Mouse (Mus musculus) forebrain, embryonic 12.5 days (tissue): ENCODE data around the gene Copz1. TPM values are rescaled to one million over a fixed set of nuclear protein-coding genes. Genes with fewer than 3 reads are reported as not detected.
A peak's percentile ranks its signal among the peaks of the same experiment; 100 is the strongest.
"Not testable (repeated sequence)": the region's sequence is repeated elsewhere in the genome, so short reads cannot be mapped to it uniquely, and the experiment has no call there.

ENCODE experiments used
- ATAC-seq: fragments of 200-750 bp; cut with Nextera tagmentation; 2 replicates; pipeline ENCODE4 v1.8.0; 2017; ENCODE audit warnings: moderate TSS enrichment; ENCODE audit not compliant: low FRiP score
- H3K27ac ChIP-seq: fragments of 300-500 bp; sonication (generic); 2 replicates; pipeline ENCODE4 v1.5.1; 2016; ENCODE audit warnings: mild to moderate bottlenecking
- H3K27me3 ChIP-seq: fragments of 300-500 bp; sonication (generic); 2 replicates; pipeline ENCODE4 v1.6.1; 2016; ENCODE audit warnings: mild to moderate bottlenecking
- H3K36me3 ChIP-seq: fragments of 300-500 bp; sonication (generic); replicated peaks from 2 replicates; pipeline ENCODE4 v1.6.1; 2016; ENCODE audit warnings: mild to moderate bottlenecking
- H3K4me1 ChIP-seq: fragments of 300-500 bp; sonication (generic); 2 replicates; pipeline ENCODE4 v1.6.1; 2016
- H3K4me2 ChIP-seq: fragments of 300-500 bp; sonication (generic); 2 replicates; pipeline ENCODE4 v1.6.1; 2016; ENCODE audit warnings: mild to moderate bottlenecking, moderate library complexity
- H3K4me3 ChIP-seq: fragments of 300-500 bp; sonication (generic); replicated peaks from 2 replicates; pipeline ENCODE4 v1.5.1; 2016; ENCODE audit warnings: mild to moderate bottlenecking
- H3K9ac ChIP-seq: fragments of 300-500 bp; sonication (generic); 2 replicates; pipeline ENCODE4 v1.6.1; 2016; ENCODE audit warnings: mild to moderate bottlenecking
- H3K9me3 ChIP-seq: fragments of 300-500 bp; sonication (generic); 2 replicates; pipeline ENCODE4 v1.6.1; 2016
- WGBS: fragments of 180-500 bp; shearing (Covaris S2); methylation state at CpG from one replicate; pipeline ENCODE4 v1.1.7; 2016; 5-methylcytosine and 5-hydroxymethylcytosine counted together
- polyA plus RNA-seq: library from polyadenylated mRNA; unstranded; fragments of >200 nt; fragmentation: Nextera tagmentation; extraction: Ambion mirVana; gene quantifications from 2 replicates; pipeline ENCODE4 v1.2.1, GENCODE M21; 2016

The Copz1 gene
- polyA plus RNA-seq: 226 and 228 TPM in 2 replicates

DNA sequence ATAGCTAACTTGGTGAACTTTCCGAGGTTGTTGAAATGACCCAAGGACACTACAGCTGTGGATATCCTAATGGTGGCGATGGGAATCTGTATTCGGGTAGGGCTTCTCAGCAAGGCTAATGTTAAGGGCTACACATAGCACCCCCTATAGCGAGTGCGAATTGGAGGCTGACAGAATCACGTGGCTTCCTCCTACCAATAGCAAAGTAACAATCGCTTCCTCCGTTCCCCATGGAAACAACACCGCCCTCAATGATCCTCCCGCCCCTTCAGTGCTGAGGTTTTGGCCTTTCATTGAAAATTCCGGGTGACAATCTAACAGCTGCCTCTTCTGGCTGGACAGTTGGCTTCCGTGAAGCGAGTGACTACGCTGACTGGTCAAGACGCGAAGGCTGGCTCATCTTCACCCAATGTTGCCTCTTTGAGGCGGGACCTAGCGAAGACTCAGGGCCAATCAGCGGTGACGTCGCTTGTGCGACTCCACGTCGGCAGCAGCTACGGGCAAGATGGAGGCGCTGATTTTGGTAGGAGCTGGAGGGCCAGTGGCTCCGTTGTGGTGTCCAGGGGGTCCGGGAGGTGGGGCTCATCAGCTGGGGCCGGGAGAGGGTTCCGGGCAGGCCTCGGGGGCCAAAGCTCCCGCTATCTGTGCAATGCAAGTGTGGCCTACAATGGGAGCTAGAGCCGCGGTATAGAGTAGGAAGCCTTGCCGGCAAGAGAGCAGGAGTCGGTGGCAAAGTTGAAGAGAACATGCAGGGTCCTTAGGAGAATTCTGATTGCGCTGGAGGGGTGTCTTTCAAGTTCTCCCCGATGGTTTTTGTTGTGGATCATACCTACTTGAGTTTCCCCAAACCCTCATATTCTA lies at the start of gene Copz1:
Gene Copz1 (plus strand): TSS at position 296 of the 861 bp plus-strand sequence.
- Histone ChIP-seq H3K4me2 (peak within 1 kb of the TSS; percentile 60), H3K27ac (peak within 1 kb of the TSS; percentile 60; the same call in 1 of the 2 replicates), H3K4me1 (peaks cover 14% of the 10 kb centered on the region), H3K36me3 (no peaks in the 10 kb centered on the region), H3K9ac (peak within 1 kb of the TSS; percentile 74), H3K4me3 (peak within 1 kb of the TSS; percentile 65), H3K27me3 (no peaks in the 10 kb centered on the region), H3K9me3 (no peaks in the 10 kb centered on the region)
- WGBS: under 1% methylated on average over 38 of the region's 38 CpGs
- ATAC-seq: peak; percentile 99

DNA sequence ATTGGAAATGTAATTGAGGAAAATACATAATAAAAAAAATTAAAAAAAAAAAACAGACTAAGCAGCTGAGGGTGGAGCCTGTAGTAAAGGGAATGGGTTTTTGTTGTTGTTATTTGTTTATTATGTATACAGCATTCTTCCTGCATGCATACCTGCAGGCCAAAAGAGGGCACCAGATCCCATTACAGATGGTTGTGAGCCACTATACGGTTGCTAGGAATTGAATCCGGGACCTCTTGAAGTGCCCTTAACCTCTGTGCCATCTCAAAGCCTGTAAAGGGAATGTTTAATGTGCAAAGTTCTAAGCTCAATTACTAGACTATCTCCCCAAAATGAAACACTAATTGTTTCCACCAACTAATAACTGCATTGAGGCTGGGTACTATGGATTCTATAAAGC lies 48.4 kb upstream of the Copz1 start:
- Histone ChIP-seq H3K27ac (no peak overlapping the region), H3K4me2 (no peak overlapping the region), H3K9ac (no peak overlapping the region), H3K9me3 (no peaks in the 10 kb centered on the region), H3K4me1 (peaks cover 14% of the 10 kb centered on the region), H3K4me3 (no peak overlapping the region), H3K27me3 (no peaks in the 10 kb centered on the region), H3K36me3 (peaks cover 17% of the 10 kb centered on the region; the same call in 1 of the 2 replicates)
- WGBS: 86% methylated on average over 2 of the region's 2 CpGs
- ATAC-seq: no peak

- WGBS: 69% methylated on average over 3 of the region's 3 CpGs
- Histone ChIP-seq H3K27ac (no peak overlapping the region), H3K9me3 (no peaks in the 10 kb centered on the region), H3K4me1 (peaks cover 6% of the 10 kb centered on the region; the same call in 1 of the 2 replicates), H3K9ac (no peak overlapping the region), H3K4me2 (no peak overlapping the region), H3K4me3 (no peak overlapping the region), H3K36me3 (0 out of 2 replicates have a peak, but pooled peaks cover 7% of the 10 kb centered on the region), H3K27me3 (no peaks in the 10 kb centered on the region)
- no peak for ATAC-seq
Measured at GRCm38 (mm10) chr15:103227022-103227421, 45.5 kb upstream of the Copz1 start.

GRCm38 (mm10) chr15:103227572-103227971 lies 44.9 kb upstream of the Copz1 start:
- H3K4me3 ChIP-seq: no peak overlapping the region
- no peak overlapping the region for H3K9ac ChIP-seq
- ATAC-seq: no peak
- peaks cover 6% of the 10 kb centered on the region; the same call in 1 of the 2 replicates for H3K4me1 ChIP-seq
- no peaks in the 10 kb centered on the region for H3K9me3 ChIP-seq
- 0 out of 2 replicates have a peak, but pooled peaks cover 4% of the 10 kb centered on the region for H3K36me3 ChIP-seq
- H3K4me2 ChIP-seq: no peak overlapping the region
- no peaks in the 10 kb centered on the region for H3K27me3 ChIP-seq
- H3K27ac ChIP-seq: no peak overlapping the region
- 86% methylated on average over 2 of the region's 2 CpGs for WGBS

DNA sequence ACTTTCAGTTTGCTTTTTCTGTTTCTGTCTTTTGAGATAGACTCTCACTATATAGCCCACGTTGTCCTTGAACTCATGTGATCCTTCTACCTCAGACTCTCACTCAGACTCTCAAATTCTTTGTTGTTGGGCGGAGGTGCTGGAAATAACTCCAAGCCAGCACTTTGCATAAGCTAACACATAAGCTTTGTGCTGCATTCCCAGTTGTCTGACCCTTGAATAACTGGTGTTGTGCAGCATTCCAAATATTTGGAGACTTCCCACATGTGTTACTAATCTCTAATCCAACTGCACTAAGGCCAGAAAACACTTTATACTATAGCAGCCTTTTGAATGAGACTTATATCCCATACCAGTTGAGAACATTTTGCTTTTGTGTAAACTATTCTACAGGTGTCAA lies 43.6 kb upstream of the Copz1 start:
- Histone ChIP-seq H3K4me3 (no peak overlapping the region), H3K27ac (no peak overlapping the region), H3K36me3 (no peaks in the 10 kb centered on the region), H3K4me2 (no peak overlapping the region), H3K27me3 (no peaks in the 10 kb centered on the region), H3K9ac (no peak overlapping the region), H3K4me1 (peaks cover 6% of the 10 kb centered on the region; the same call in 1 of the 2 replicates), H3K9me3 (no peaks in the 10 kb centered on the region)
- WGBS: 67% methylated on average over 2 of the region's 2 CpGs
- no peak for ATAC-seq

- WGBS: 89% methylated on average over 2 of the region's 2 CpGs
- Histone ChIP-seq H3K27ac (no peak overlapping the region), H3K4me2 (no peak overlapping the region), H3K27me3 (no peaks in the 10 kb centered on the region), H3K36me3 (peaks cover 19% of the 10 kb centered on the region), H3K9me3 (no peaks in the 10 kb centered on the region), H3K9ac (no peak overlapping the region), H3K4me1 (peaks cover 7% of the 10 kb centered on the region), H3K4me3 (no peak overlapping the region)
- ATAC-seq: no peak
Measured at GRCm38 (mm10) chr15:103233119-103233518, 39.4 kb upstream of the Copz1 start.

- Histone ChIP-seq H3K9me3 (no peaks in the 10 kb centered on the region), H3K36me3 (peaks cover 29% of the 10 kb centered on the region), H3K9ac (no peak overlapping the region), H3K27me3 (no peaks in the 10 kb centered on the region), H3K4me2 (peak overlapping the region; percentile 27; the same call in 1 of the 2 replicates), H3K4me3 (no peak overlapping the region), H3K27ac (no peak overlapping the region), H3K4me1 (peaks cover 21% of the 10 kb centered on the region)
- no peak for ATAC-seq
- WGBS: 94% methylated on average over 7 of the region's 7 CpGs
Measured at GRCm38 (mm10) chr15:103237295-103237694, 35.2 kb upstream of the Copz1 start.

- Histone ChIP-seq H3K27me3 (no peaks in the 10 kb centered on the region), H3K9ac (peak overlapping the region; percentile 60), H3K27ac (peak overlapping the region; percentile 96), H3K9me3 (no peaks in the 10 kb centered on the region), H3K4me2 (peak overlapping the region; percentile 67), H3K4me1 (peaks cover 39% of the 10 kb centered on the region), H3K4me3 (peak overlapping the region; percentile 62), H3K36me3 (peaks cover 47% of the 10 kb centered on the region)
- under 1% methylated on average over 26 of the region's 26 CpGs for WGBS
- ATAC-seq: peak; percentile 89
Measured at GRCm38 (mm10) chr15:103239130-103239684, 33.3 kb upstream of the Copz1 start.

GRCm38 (mm10) chr15:103239685-103240159 lies 32.8 kb upstream of the Copz1 start, which contains the start of gene Cbx5:
Gene Cbx5, minus strand, starts transcription at chr15:103239816.
- no peaks in the 10 kb centered on the region for H3K27me3 ChIP-seq
- peaks cover 43% of the 10 kb centered on the region for H3K36me3 ChIP-seq
- H3K4me1 ChIP-seq: peaks cover 39% of the 10 kb centered on the region
- H3K9me3 ChIP-seq: no peaks in the 10 kb centered on the region
- H3K4me3 ChIP-seq: peak within 1 kb of the TSS; percentile 62
- H3K9ac ChIP-seq: peak within 1 kb of the TSS; percentile 78
- under 1% methylated on average over 39 of the region's 39 CpGs for WGBS
- H3K4me2 ChIP-seq: peak within 1 kb of the TSS; percentile 92
- H3K27ac ChIP-seq: peak within 1 kb of the TSS; percentile 96
- peak; percentile 92 for ATAC-seq

GRCm38 (mm10) chr15:103240160-103241028 lies 32.1 kb upstream of the Copz1 start, which contains the start of gene Hnrnpa1:
Gene Hnrnpa1, plus strand, starts transcription at chr15:103240432.
- no peaks in the 10 kb centered on the region for H3K9me3 ChIP-seq
- H3K4me1 ChIP-seq: peaks cover 44% of the 10 kb centered on the region
- ATAC-seq: peak; percentile 91
- H3K27me3 ChIP-seq: no peaks in the 10 kb centered on the region
- under 1% methylated on average over 47 of the region's 47 CpGs for WGBS
- peaks cover 41% of the 10 kb centered on the region for H3K36me3 ChIP-seq
- peak within 1 kb of the TSS; percentile 92 for H3K4me2 ChIP-seq
- H3K27ac ChIP-seq: peak within 1 kb of the TSS; percentile 96
- peak within 1 kb of the TSS; percentile 78 for H3K9ac ChIP-seq
- peak within 1 kb of the TSS; percentile 62 for H3K4me3 ChIP-seq

DNA sequence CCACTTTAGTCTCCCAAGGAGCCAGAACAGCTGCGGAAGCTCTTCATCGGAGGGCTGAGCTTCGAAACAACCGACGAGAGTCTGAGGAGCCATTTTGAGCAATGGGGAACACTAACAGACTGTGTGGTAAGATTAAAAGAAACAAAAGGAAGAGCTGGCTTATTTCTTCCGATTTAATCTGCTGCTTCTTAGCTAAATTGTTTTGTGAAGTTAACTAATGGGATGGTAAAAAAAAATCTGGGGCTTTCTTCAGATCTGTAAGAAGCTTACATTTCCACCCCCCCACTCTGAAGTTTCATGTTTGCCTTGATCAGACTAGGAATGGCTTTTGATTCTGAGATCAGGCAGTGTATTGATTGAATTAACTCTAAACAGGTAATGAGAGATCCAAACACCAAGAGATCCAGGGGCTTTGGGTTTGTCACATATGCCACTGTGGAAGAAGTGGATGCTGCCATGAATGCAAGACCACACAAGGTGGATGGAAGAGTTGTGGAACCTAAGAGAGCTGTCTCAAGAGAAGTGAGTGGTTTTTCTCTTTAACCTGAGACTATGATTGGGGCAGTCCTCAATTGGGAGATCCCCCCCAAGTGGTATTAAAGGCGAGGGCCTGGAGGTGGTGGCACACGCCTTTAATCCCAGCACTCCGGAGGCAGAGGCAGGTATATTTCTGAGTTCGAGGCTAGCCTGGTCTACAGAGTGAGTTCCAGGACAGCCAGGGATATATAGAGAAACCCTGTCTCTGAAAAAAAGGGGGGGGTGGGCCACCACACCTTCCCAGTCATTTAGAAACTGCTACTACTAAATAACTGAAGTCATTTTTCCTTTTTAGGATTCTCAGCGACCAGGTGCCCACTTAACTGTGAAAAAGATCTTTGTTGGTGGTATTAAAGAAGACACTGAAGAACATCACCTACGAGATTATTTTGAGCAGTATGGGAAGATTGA lies 31.2 kb upstream of the Copz1 start:
- ATAC-seq: not testable (repeated sequence)
- H3K36me3 ChIP-seq: peaks cover 42% of the 10 kb centered on the region
- H3K4me1 ChIP-seq: peaks cover 47% of the 10 kb centered on the region

More for the DNA sequence above, 31.2 kb upstream of the Copz1 start:
- H3K4me3 ChIP-seq: peak overlapping the region; percentile 62
- WGBS: 11% methylated on average over 12 of the region's 12 CpGs
- H3K9me3 ChIP-seq, H3K27me3 ChIP-seq: not testable (repeated sequence)
- H3K9ac ChIP-seq: peak overlapping the region; percentile 78
- H3K4me2 ChIP-seq: peak overlapping the region; percentile 92
- peak overlapping the region; percentile 96 for H3K27ac ChIP-seq
